Mouse (Mus musculus): ENCODE measurements around the gene Ccdc58. TPM values are rescaled to one million over a fixed set of nuclear protein-coding genes. Genes with fewer than 3 reads are reported as not detected.

Ccdc58 gene
- polyA plus RNA-seq (2012; rRNA removed): 31.8 and 33.9 TPM in 2 replicates

DNA sequence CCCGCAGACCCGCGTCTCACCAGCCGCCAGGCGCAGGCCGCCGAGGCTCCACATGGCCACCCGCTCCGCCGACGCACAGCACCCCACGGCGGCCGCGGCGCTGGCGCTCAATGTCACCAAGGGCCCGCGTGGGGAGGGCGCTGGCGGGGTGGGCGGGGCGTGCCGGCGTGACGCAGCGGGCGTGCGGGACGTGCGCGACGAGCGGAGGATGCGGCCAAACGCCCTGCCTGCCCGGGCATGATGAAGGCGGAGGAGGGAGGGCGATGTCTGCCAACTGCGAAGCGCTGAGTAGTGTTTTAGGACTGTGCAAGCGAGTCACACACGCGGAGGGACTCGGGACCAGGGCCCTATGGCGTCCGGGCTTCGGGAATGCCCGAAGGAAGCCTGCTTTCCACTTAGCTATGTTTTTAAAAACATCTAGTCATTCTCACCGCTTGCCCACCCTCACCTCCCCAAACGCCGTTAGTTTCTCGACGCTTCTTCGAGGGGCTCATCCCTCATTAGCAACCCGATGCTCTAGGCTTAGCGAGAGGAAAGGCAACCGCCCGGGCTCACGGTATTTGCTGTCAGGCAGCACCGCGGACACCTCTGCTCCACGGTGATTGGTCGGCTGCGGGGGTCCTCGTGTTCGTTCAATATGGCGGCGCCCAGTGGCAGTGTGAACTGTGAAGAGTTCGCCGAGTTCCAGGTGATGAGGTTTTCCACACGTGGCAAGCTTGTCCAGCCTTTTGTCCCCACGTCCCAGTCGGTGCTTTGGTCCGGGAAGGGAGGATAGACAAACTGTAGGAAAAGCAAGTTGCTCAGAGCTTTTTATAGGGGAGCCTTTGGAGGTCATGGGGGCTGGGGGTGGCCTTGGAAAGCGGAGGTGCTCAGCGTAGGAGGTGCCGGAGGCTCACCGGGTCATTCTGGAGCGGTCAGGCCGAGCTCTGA is at the start of gene Ccdc58, which contains the start of gene Fam162a:
TSS of gene Ccdc58 (plus strand) at position 236 of the 930 bp plus-strand sequence.
TSS of gene Fam162a (minus strand) at position 145 of the 930 bp plus-strand sequence.

GRCm38 (mm10) chr16:36040640-36041624 is 30.6 kb upstream of the Ccdc58 start, which contains the start of gene Wdr5b:
TSS of gene Wdr5b (plus strand) at chr16:36041190.

GRCm38 (mm10) chr16:36131141-36131540 is 59.7 kb downstream of the Ccdc58 start, which contains the start of gene Csta1:
TSS of gene Csta1 (minus strand) at chr16:36131241.

Other genes with a start within 250 kb of the Ccdc58 start
- gene Parp14, start 200.1 kb upstream of the Ccdc58 start, polyA plus RNA-seq (2012; rRNA removed): 1.2 and 1.7 TPM in 2 replicates
- 3.1 and 3.7 TPM in 2 replicates for gene Parp9, start 133.2 kb upstream of the Ccdc58 start, polyA plus RNA-seq (2012; rRNA removed)
- 1.7 and 1.8 TPM in 2 replicates for gene Dtx3l, start 132.5 kb upstream of the Ccdc58 start, polyA plus RNA-seq (2012; rRNA removed)
- 29.4 and 34.6 TPM in 2 replicates for gene Kpna1, start 92.9 kb upstream of the Ccdc58 start, polyA plus RNA-seq (2012; rRNA removed)
- 7.3 and 8.0 TPM in 2 replicates for gene Wdr5b, start 30.5 kb upstream of the Ccdc58 start, polyA plus RNA-seq (2012; rRNA removed)
- gene Fam162a, start 91 bp upstream of the Ccdc58 start, polyA plus RNA-seq (2012; rRNA removed): 156 and 159 TPM in 2 replicates
- 0.09 TPM in 1 of 2 replicates, not detected in the other for gene Csta1, start 59.6 kb downstream of the Ccdc58 start, polyA plus RNA-seq (2012; rRNA removed)
- 0.54 and 1.3 TPM in 2 replicates for gene Stfa2l1, start 85.1 kb downstream of the Ccdc58 start, polyA plus RNA-seq (2012; rRNA removed)
- gene Gm5483, start 112.5 kb downstream of the Ccdc58 start, polyA plus RNA-seq (2012; rRNA removed): 1.5 and 3.3 TPM in 2 replicates
- gene Gm5416, start 138.7 kb downstream of the Ccdc58 start, polyA plus RNA-seq (2012; rRNA removed): not detected in 2 replicates
- 0.65 and 0.76 TPM in 2 replicates for gene 2010005H15Rik, start 149.8 kb downstream of the Ccdc58 start, polyA plus RNA-seq (2012; rRNA removed)
- gene Stfa1, start 205.3 kb downstream of the Ccdc58 start, polyA plus RNA-seq (2012; rRNA removed): 1.3 and 3.1 TPM in 2 replicates

Data from central nervous system, embryonic 14 days (tissue).